In the genomic region with DNA sequence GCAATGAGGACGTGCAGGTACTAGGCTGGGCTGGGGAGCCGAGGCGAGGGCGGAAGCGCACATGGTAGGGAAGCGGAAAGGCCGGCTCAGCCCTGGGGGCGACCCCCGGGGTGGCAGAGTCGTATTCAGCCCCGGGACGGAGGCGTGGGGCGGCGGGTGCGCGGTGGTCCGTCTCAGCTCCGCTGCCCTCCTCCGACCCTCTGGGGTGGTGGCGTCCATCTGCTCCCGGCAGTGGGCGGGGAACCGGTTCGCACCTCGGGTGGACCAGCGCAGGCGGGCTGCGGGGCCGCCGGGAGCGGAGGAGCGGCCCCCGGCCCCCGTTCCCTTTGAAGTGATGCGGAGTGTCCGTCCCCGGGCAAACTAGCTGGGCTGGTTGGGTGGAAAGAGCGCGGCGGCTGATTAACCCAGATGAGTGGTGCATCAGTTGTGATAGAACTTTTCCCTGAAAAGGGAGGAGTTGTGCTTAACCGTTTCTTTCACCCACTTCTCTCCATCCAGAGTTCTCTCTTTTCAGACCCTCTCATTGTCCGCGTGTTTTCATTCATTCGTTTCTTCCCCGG, we compare ENCODE assay signal across 8 mouse cellular contexts. TPM values are rescaled to one million over a fixed set of nuclear protein-coding genes. Genes with fewer than 3 reads are reported as not detected.
DNase-seq lines count a peak whose midpoint lies in the region; ATAC-seq and TF ChIP-seq lines count a peak whose summit lies in the region.

No protein-coding gene starts in this region.

- peak overlapping the region; percentile 61 for H3K9ac ChIP-seq in heart, postnatal 0 days (replicated peaks; ENCODE audit: low read depth, low read length)
- peak overlapping the region; percentile 96 for H3K9ac ChIP-seq in MEL (ENCODE audit: control insufficient read depth, low read depth, low read length, poor library complexity, severe bottlenecking)
- peak overlapping the region; percentile 85 for H3K9ac ChIP-seq in embryonic facial prominence, embryonic 13.5 days
- peak overlapping the region; percentile 91 for H3K9ac ChIP-seq in limb, embryonic 12.5 days (replicated peaks)
- H3K9ac ChIP-seq in neural tube, embryonic 12.5 days: peak overlapping the region; percentile 86

- H3K4me1 ChIP-seq in heart, postnatal 0 days (ENCODE audit: control insufficient read depth, insufficient read depth): peaks cover 14% of the 10 kb centered on the region
- peaks cover 10 to 19% of the 10 kb centered on the region in 2 experiments; a peak in 3 of 4 replicates for H3K4me1 ChIP-seq in MEL (ENCODE audit: control insufficient read depth in 1 of 2, insufficient read depth in 2 of 2, low read length in 2 of 2)
- H3K4me1 ChIP-seq in embryonic facial prominence, embryonic 13.5 days: peaks cover 30% of the 10 kb centered on the region
- peaks cover 34% of the 10 kb centered on the region for H3K4me1 ChIP-seq in limb, embryonic 12.5 days (replicated peaks)
- H3K4me1 ChIP-seq in neural tube, embryonic 12.5 days: peaks cover 9% of the 10 kb centered on the region

- no peak overlapping the region for H3K27ac ChIP-seq in heart, postnatal 0 days (ENCODE audit: low read depth)
- peak overlapping the region; percentile 79 for H3K27ac ChIP-seq in MEL (ENCODE audit: control insufficient read depth, low read depth, low read length)
- peak overlapping the region; percentile 90 for H3K27ac ChIP-seq in embryonic facial prominence, embryonic 13.5 days
- H3K27ac ChIP-seq in limb, embryonic 12.5 days: peak overlapping the region; percentile 93
- H3K27ac ChIP-seq in neural tube, embryonic 12.5 days: peak overlapping the region; percentile 32; the same call in 1 of the 2 replicates

- peak overlapping the region; percentile 94 for H3K4me2 ChIP-seq in heart, postnatal 0 days (ENCODE audit: low read depth, low read length)
- H3K4me2 ChIP-seq in embryonic facial prominence, embryonic 13.5 days: peak overlapping the region; percentile 67
- H3K4me2 ChIP-seq in limb, embryonic 12.5 days: peak overlapping the region; percentile 71
- H3K4me2 ChIP-seq in neural tube, embryonic 12.5 days (replicated peaks): peak overlapping the region; percentile 72

- TF ChIP-seq EP300 in heart, postnatal 0 days (IDR thresholded peaks at IDR 0.05; ENCODE audit: low read depth): no peak
- no peak for TF ChIP-seq EP300 in MEL (IDR thresholded peaks at IDR 0.05; ENCODE audit: low read depth in 1 of 2, low read length in 2 of 2)

- no peaks in the 10 kb centered on the region for H3K27me3 ChIP-seq in heart, postnatal 0 days (ENCODE audit: control insufficient read depth, insufficient read depth, low read length)
- no peaks in the 10 kb centered on the region for H3K27me3 ChIP-seq in MEL (ENCODE audit: control insufficient read depth in 1 of 2, insufficient read depth in 2 of 2, low read length in 2 of 2)
- no peaks in the 10 kb centered on the region for H3K27me3 ChIP-seq in embryonic facial prominence, embryonic 13.5 days
- H3K27me3 ChIP-seq in limb, embryonic 12.5 days: no peaks in the 10 kb centered on the region
- H3K27me3 ChIP-seq in neural tube, embryonic 12.5 days (replicated peaks): no peaks in the 10 kb centered on the region

- under 1% methylated on average over 45 of the region's 46 CpGs for WGBS in heart, postnatal 0 days
- WGBS in embryonic facial prominence, embryonic 13.5 days: under 1% methylated on average over 46 of the region's 46 CpGs
- WGBS in limb, embryonic 12.5 days: under 1% methylated on average over 43 of the region's 46 CpGs
- under 1% methylated on average over 46 of the region's 46 CpGs for WGBS in neural tube, embryonic 12.5 days

- peaks cover 26% of the 10 kb centered on the region for H3K79me2 ChIP-seq in MEL (ENCODE audit: control insufficient read depth, insufficient read depth, low read length, poor library complexity)

- no peak for DNase-seq in heart, postnatal 0 days (ENCODE audit: low spot score)
- no peak for DNase-seq in heart, postnatal 10 days
- peak; percentile 55 for DNase-seq in MEL (ENCODE audit: low read depth, low spot score)
- no peak for DNase-seq in layer of hippocampus, adult 8-10 months (ENCODE audit: low spot score in 2 of 2)
- no peak for DNase-seq in kidney, adult 11 months

- TF ChIP-seq CTCF in heart, postnatal 0 days (IDR thresholded peaks at IDR 0.05; ENCODE audit: low read depth): no peak
- no peak for TF ChIP-seq CTCF in MEL (IDR thresholded peaks at IDR 0.05 in 2 of 3, conservative IDR thresholded peaks at IDR 0.05 in 1 of 3; ENCODE audit: control insufficient read depth in 1 of 3, insufficient read depth in 1 of 3, low read depth in 2 of 3, low read length in 3 of 3, poor library complexity in 1 of 3, severe bottlenecking in 1 of 3)

- no peak for TF ChIP-seq RAD21 in MEL (IDR thresholded peaks at IDR 0.05; ENCODE audit: low read depth, low read length)

- H3K36me3 ChIP-seq in heart, postnatal 0 days (replicated peaks; ENCODE audit: control insufficient read depth, insufficient read depth, low read length): peaks cover 30% of the 10 kb centered on the region
- peaks cover 8 to 19% of the 10 kb centered on the region in 2 experiments for H3K36me3 ChIP-seq in MEL (ENCODE audit: control insufficient read depth in 1 of 2, insufficient read depth in 2 of 2, low read length in 2 of 2)
- H3K36me3 ChIP-seq in embryonic facial prominence, embryonic 13.5 days: peaks cover 31% of the 10 kb centered on the region
- H3K36me3 ChIP-seq in limb, embryonic 12.5 days: peaks cover 36% of the 10 kb centered on the region
- peaks cover 30% of the 10 kb centered on the region for H3K36me3 ChIP-seq in neural tube, embryonic 12.5 days

- no peak for TF ChIP-seq POLR2A in MEL (IDR thresholded peaks at IDR 0.05; ENCODE audit: control insufficient read depth in 1 of 2, insufficient read depth in 1 of 2, low read depth in 1 of 2, low read length in 2 of 2, poor library complexity in 1 of 2)

- H3K4me3 ChIP-seq in heart, postnatal 0 days (ENCODE audit: low read depth, low read length): peak overlapping the region; percentile 85
- peak overlapping the region; percentile 85 to 89 for H3K4me3 ChIP-seq in MEL (ENCODE audit: control insufficient read depth in 1 of 2, insufficient read depth in 1 of 2, low read depth in 2 of 2, low read length in 2 of 2)
- peak overlapping the region; percentile 89 for H3K4me3 ChIP-seq in embryonic facial prominence, embryonic 13.5 days
- peak overlapping the region; percentile 98 for H3K4me3 ChIP-seq in limb, embryonic 12.5 days (replicated peaks)
- peak overlapping the region; percentile 94 for H3K4me3 ChIP-seq in neural tube, embryonic 12.5 days

- intact Hi-C loops in heart, postnatal 10 days (cut with DNase I): no loop called here

- peak; percentile 56 for ATAC-seq in heart, postnatal 0 days (ENCODE audit: insufficient read depth, low read depth)
- peak; percentile 67 for ATAC-seq in embryonic facial prominence, embryonic 13.5 days (ENCODE audit: insufficient number of reproducible peaks, insufficient read depth, low FRiP score, low TSS enrichment, low read depth)
- ATAC-seq in limb, embryonic 12.5 days (ENCODE audit: insufficient number of reproducible peaks, insufficient read depth, low FRiP score, low TSS enrichment, low read depth): peak; percentile 73; the same call in 1 of the 2 replicates
- peak; percentile 87 for ATAC-seq in neural tube, embryonic 12.5 days (ENCODE audit: low FRiP score, low read depth)

- no peaks in the 10 kb centered on the region for H3K9me3 ChIP-seq in heart, postnatal 0 days (replicated peaks; ENCODE audit: control insufficient read depth, low read length)
- no peaks in the 10 kb centered on the region for H3K9me3 ChIP-seq in MEL (replicated peaks; ENCODE audit: insufficient read depth, low read length)
- H3K9me3 ChIP-seq in embryonic facial prominence, embryonic 13.5 days: no peaks in the 10 kb centered on the region
- H3K9me3 ChIP-seq in limb, embryonic 12.5 days: no peaks in the 10 kb centered on the region
- H3K9me3 ChIP-seq in neural tube, embryonic 12.5 days: no peaks in the 10 kb centered on the region

TF ChIP-seq in MEL, 35 proteins besides CTCF, POLR2A, EP300 and RAD21:
- TF ChIP-seq JUND (IDR thresholded peaks at IDR 0.05; ENCODE audit: low read depth, low read length) (no peak), MYB (IDR thresholded peaks at IDR 0.05; ENCODE audit: low read depth, low read length) (no peak), MAX (IDR thresholded peaks at IDR 0.05; ENCODE audit: low read length) (peak; percentile 44; the same call in 1 of the 2 replicates), MXI1 (IDR thresholded peaks at IDR 0.05; ENCODE audit: low read depth, low read length) (no peak; the same call in 1 of the 2 replicates), SIN3A (IDR thresholded peaks at IDR 0.05; ENCODE audit: low read length) (peak; percentile 6; the same call in 1 of the 2 replicates), MEF2A (IDR thresholded peaks at IDR 0.05; ENCODE audit: extremely low read depth, insufficient replicate concordance, low read depth, low read length, poor library complexity, severe bottlenecking) (no peak), TBP (IDR thresholded peaks at IDR 0.05; ENCODE audit: low read depth, low read length) (0 out of 2 replicates have a peak, but pooled peaks have one; percentile 7)

RNA-seq across cellular contexts. Expression of gene Ppp2r1b, which starts 12.1 kb away (rescaled TPM):
- total RNA-seq in heart, postnatal 0 days (2014; rRNA removed; ENCODE audit: low replicate concordance): 7.5 and 15.3 TPM in 2 replicates
- polyA plus RNA-seq in heart, postnatal 0 days (2015; fragmentation: Nextera tagmentation; extraction: Ambion mirVana): 15.3 and 17.8 TPM in 2 replicates
- 10 to 100 TPM; 14.7 to 16.4 TPM for total RNA-seq in heart, postnatal 10 days (2021)
- total RNA-seq in MEL (2012; rRNA removed): 65.0 and 67.6 TPM in 2 replicates
- polyA plus RNA-seq in MEL (2012; ENCODE audit: insufficient read depth in 1 of 2, insufficient read length in 2 of 2, low read depth in 1 of 2, low replicate concordance in 2 of 2, missing spikeins in 1 of 2): 100 to 1,000 TPM in 1 of 2 experiments, not detected in 1; 101 TPM
- polyA plus RNA-seq in embryonic facial prominence, embryonic 13.5 days (2015; fragmentation: Nextera tagmentation; extraction: Ambion mirVana): 72.2 and 75.3 TPM in 2 replicates
- 102 and 106 TPM in 2 replicates for polyA plus RNA-seq in limb, embryonic 12.5 days (2016; fragmentation: Nextera tagmentation; extraction: Ambion mirVana)
- 85.2 and 86.8 TPM in 2 replicates for polyA plus RNA-seq in neural tube, embryonic 12.5 days (2016; fragmentation: Nextera tagmentation; extraction: Ambion mirVana)
- total RNA-seq in layer of hippocampus, adult 8-10 months (2022): 10 to 100 TPM; 17.0 to 20.1 (median 19.4) TPM
